Mouse (Mus musculus): ENCODE results near the gene Tfeb.
A peak's percentile ranks its signal among the peaks of the same experiment; 100 is the strongest.

Tfeb gene

GRCm38 (mm10) chr17:47787632-47788031 lies 50.8 kb downstream of the Tfeb start:
- DNase-seq (ENCODE audit: extremely low spot score, low spot score) = no peak

DNA sequence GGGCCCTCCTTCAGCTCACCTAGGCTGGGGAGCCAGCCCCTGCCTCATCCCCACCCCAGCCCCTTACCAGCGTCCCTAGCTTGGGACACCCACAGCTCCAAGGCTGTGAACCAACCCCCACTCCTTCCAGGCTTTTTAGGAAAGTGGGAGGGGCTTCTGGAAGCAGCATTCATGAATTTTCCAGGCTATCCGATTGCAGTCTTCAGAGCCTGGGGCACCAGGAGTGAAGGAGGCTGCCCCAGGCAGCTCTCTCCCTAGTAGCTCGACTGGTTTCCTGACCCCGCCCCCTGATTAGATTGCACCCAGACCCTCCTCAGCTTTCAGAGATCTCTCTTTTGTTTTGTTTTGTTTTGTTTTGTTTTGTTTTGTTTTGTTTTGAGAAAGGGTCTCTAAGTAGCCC lies 51.5 kb downstream of the Tfeb start:
- no peak for DNase-seq (ENCODE audit: extremely low spot score, low spot score)

DNA sequence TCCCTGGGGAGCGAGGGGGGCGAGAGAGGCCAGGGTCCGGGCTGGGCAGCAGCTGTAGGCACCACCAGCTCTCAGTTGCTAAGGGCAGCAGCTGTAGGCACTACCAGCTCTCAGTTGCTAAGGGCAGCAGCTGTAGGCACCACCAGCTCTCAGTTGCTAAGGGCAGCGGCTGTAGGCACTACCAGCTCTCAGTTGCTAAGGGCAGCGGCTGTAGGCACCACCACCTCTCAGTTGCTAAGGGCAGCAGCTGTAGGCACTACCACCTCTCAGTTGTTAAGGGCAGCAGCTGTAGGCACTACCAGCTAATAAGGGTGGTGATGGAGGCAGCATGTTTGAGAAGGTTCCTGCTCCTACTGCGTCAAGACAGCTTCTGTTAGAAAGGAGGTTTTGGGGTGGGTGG lies 52.2 kb downstream of the Tfeb start:
- DNase-seq (ENCODE audit: extremely low spot score, low spot score) = no peak

DNA sequence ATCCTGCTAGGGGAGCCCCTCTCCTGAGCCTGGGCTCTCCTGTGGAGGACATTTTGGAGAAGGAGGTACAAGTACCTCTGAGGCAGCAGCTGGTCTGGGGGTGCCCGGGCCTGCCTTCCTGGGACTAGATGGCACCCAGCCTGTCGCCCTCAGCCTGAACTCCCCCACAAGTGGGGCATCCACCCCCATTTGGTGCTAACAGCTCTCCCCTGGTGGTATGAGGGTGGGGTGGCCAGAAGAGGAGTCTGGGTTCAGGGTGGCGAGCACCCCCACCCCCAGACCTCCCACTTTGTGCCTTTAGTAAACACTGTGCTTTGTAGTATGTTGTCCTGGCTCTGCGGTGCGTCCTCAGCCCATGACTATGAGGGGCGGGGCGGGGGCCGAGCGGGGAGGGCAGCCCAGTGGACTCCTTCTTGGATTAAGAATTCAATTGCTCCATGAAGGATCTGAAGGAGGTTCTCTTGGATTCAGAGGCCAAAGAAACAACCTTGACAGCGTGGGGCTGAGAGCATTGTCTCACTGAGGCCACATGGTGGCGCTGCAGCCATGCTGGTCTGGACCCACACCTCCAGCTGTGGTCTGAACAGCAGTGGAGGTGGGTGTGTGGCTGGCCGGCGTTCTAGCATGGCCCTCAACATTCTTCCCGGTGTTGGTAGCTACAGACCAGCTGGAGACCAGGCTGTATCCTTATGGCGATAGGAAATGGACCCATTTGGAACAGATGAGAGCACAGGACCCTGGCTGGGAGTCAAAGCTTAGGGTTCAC lies 55.5 kb downstream of the Tfeb start:
- DNase-seq (ENCODE audit: extremely low spot score, low spot score) = peak; percentile 86

- DNase-seq (ENCODE audit: extremely low spot score, low spot score) = peak; percentile 91
These were observed 56.5 kb downstream of the Tfeb start for GRCm38 (mm10) chr17:47793377-47793776.

DNA sequence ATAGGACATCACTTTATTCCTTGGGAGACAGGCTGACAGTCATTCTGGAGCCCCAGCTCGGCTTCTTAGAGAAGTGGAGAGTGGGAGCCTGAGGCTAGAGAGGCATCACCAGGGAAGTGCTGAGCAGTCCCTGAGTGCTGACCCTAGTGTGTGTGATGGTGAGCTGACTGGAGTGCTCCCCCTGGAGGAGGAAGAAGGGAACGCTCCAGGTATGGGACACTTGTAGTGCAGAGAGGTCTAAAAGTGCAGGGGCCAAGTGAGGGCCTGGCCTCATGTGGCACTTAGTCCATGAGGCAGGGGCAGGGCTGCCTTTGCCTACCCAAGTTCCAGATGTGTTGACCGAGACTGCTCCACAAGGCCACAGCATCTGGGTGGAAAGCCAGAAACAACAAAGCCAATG lies 58.6 kb downstream of the Tfeb start:
- DNase-seq (ENCODE audit: extremely low spot score, low spot score) = peak; percentile 76

GRCm38 (mm10) chr17:47796156-47796816 lies 59.5 kb downstream of the Tfeb start:
- peak; percentile 42 for DNase-seq (ENCODE audit: extremely low spot score, low spot score)

DNA sequence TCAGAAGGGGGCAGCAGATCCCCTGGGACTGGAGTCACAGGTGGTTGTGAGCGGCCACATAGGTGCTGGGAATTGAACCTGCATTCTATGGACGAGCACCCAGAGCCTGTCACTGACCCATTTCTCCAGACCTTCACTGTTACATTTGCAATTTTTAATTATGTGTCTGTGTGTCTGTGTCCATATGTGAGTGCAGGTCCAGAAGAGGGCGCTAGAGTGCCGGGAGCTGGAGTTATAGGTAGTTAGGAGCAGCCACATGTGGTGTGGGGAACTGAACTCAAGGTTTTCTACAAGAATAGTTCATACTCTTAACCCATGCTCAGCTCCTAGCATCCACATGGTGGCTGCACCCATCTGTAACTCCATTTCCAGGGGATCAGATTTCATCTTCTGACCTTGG lies 60.1 kb downstream of the Tfeb start:
- no peak for DNase-seq (ENCODE audit: extremely low spot score, low spot score)

DNA sequence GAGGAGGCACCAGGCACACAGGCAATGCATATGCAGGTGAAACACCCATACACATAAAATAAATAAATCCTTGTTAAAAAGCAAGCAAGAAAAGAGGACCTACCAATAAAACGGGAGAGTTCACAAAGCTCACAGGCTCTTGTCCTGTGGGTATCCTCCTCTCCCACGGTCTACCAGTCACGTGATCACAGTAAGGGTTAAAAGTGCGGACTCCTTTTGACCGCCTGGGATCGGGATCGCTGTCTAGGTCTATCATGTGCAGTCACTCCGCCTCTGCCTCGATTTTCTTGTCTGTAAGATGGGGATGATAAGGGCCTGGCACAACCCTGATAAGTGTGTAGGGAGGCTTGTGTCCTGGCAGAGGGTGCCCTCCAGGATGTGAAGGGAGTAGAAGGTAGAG lies 60.6 kb downstream of the Tfeb start:
- no peak for DNase-seq (ENCODE audit: extremely low spot score, low spot score)

GRCm38 (mm10) chr17:47802806-47803205 lies 66.0 kb downstream of the Tfeb start:
- DNase-seq (ENCODE audit: extremely low spot score, low spot score) = no peak

DNA sequence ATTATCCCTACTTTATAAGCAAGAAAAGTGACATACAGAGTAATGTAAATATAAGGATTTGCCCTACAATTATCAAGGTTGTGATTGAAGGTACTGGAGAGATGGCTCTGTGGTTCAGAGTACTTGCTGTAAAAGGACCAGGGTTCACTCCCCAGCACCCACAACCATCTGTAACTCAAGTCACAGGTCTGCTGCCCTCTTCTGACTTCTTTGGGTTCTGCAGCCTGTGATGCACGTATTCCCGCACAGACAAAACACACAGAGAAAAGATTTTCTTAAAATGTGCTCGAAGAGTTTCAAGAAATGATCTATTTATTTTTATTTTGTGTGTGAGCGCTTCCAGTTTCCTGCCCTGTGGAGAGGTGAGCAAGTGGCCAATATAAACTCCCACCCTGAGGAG lies 66.8 kb downstream of the Tfeb start:
- no peak for DNase-seq (ENCODE audit: extremely low spot score, low spot score)

GRCm38 (mm10) chr17:47805047-47805835 lies 68.4 kb downstream of the Tfeb start:
- no peak for DNase-seq (ENCODE audit: extremely low spot score, low spot score)

DNA sequence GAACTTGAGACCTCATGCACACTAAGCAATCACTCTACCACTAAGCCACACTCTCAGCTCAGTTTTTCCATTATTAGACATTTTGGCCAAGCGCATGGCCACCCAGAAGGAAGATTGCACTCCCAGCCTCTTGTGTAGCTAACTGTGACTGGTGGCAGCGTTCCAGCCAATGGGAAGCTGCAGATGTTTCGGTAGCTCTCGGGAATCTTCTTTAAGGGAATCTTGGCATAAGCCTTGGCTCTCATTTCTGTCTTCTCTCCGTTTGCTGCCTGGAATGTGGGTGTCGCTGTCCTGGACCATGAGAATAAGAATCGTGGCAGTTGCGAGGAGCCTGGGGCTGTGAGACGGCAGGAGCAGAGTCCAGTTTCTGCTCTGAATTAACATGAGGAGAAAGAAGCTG lies 69.4 kb downstream of the Tfeb start:
- DNase-seq (ENCODE audit: extremely low spot score, low spot score) = no peak

GRCm38 (mm10) chr17:47811265-47811800 lies 74.5 kb downstream of the Tfeb start:
- no peak for DNase-seq (ENCODE audit: extremely low spot score, low spot score)

DNA sequence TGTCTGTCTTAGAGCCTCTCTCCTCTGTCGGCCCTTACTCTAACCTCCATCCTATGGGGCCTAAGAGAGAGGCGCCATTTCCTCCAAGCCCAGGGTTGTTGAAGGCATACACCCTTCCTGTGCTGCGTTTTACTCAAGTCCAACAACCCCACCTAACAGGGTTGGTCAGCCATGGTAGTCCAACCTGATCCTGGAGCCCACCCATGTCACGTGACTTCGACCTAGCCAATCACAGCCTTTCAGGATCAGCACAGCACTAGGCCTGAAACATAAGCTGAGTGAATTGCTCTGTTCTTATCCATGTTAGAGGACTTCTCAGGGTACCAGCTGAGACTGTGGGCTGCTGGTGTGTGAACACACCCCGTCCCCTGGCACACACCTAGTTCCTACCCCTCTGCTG lies 75.4 kb downstream of the Tfeb start:
- DNase-seq (ENCODE audit: extremely low spot score, low spot score) = no peak

DNA sequence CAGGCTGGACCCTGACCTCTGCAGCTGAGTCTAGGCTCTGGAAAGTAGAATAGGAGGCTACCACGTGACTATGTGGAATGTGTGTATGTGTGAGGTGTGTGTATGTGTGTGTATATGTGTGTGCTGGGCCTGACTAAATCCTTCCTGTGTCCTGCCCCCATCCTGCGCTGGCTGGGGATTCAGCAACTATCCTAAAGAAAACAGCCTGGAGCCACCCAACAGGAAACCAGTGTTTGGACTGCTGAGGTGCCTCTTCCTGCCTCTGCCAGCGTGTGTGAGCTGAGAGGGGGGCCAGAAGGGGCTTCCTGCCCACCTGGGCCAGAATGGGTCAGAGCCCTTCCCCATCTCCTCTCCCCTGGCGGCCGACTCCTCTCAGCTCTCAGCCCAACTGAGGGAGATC lies 76.8 kb downstream of the Tfeb start:
- DNase-seq (ENCODE audit: extremely low spot score, low spot score) = peak; percentile 42

DNA sequence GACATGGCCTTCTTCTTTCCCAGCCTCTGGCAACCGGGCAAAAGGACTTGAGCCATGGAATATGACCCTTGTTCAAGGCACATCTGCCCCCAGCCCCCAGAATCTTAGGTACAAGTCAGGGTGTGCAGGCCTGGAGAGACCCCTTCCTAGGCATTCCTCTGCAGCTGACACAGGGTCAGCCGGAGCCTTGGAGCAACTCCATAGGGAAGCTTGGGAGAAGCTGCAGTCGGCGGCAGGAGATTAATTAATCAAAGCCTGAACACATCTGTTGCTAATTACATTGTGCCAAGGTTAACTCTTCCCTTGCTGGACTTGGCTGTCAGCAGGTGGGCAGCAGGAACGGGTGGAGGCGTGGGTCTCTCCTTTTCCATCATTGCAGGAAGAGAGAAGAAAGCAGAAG lies 77.7 kb downstream of the Tfeb start:
- peak; percentile 53 for DNase-seq (ENCODE audit: extremely low spot score, low spot score)

DNA sequence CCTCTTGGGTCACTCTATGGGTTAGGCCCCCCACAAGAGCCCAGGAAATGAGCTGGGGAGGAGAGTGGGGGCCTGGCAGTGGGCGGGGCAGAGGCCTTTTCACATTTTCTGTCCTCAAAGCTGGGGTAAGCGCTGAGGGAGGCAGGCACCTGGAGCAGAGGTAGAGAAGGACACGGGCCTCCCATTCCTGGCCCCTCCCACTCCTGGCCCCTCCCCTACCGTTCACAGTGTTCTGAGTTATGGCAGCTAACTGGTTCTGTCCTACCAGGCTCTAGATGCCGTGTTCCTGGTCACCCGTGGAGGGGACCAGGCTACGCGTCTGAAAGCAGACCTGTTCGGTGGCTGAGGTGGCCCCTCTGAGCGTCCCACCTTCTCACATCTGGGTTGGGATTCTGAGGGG lies 78.6 kb downstream of the Tfeb start:
- no peak for DNase-seq (ENCODE audit: extremely low spot score, low spot score)

DNA sequence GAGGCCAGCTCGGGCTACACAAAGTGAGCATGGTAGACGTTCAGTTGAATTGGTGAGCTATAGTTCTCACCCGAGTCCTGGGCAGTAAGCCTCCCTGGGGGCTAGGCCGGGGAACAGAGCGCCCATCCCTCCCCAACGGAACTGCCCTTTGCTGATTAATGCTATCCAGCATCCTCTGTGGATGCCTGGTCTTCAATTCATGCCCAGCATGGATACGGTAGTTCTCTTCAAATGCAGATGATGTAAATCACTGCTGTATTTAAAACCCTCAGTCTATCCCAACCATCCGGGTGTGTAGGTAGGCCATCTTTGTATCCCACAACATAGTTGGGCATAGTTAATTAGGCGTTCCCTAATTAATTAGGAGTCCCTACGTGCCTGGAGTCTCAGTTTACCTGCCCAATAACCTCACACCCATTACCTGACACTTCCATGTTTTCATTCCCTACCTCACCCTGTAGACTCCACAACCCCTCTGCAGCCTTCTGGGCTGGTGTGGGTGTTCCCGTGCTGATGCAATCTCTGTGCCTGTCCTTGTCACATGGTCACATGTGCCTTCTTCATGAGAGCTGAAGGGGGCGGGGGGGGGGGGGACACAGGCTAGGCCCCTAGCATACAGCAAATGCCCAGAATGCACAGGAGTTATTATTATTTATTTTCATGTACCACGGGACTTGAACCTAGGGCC lies 81.4 kb downstream of the Tfeb start:
- no peak for DNase-seq (ENCODE audit: extremely low spot score, low spot score)

DNA sequence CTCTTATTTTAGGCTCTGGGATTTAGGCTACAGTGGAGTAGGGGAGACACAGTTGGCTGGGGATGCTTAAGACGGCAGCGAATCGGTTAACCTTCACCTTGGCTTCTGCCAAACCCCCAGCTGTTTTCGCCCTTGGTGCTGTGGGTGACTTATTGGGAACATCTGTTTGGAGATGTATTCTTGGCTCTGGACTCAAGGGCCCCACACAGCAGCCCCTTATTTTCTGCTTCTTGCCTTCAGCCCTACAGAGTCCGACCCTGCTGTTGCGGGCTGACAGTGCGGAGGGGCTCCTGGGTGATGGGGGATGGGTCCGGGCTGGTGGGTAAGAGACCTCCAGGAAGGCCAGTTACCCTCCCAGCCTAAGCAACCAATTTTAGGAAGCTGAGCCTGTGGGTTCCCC lies 84.5 kb downstream of the Tfeb start:
- DNase-seq (ENCODE audit: extremely low spot score, low spot score) = no peak

DNA sequence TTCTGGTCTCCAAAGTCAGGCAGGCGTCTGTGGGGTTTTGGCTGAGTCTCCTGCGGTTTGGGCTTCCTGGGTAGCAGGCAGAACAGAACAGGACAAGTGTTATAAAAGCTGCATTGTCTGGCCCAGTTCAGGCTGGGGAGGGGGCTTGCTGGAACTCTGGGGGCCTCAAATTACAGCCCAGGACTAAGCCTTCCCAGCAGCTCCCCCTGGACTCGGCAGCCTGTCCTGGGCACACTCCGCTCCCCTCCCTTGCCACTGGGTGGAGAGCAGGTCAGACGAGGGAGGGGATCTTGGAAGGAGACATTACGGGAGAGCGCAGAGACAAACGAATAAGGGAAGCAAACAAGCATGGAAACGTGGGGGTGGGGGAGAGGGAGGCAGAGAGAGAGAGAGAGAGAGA lies 94.3 kb downstream of the Tfeb start:
- peak; percentile 50 for DNase-seq (ENCODE audit: extremely low spot score, low spot score)

GRCm38 (mm10) chr17:47831772-47832171 lies 94.9 kb downstream of the Tfeb start:
- DNase-seq (ENCODE audit: extremely low spot score, low spot score) = no peak

All from neural tube, embryonic 10.5 days (tissue).